Mouse (Mus musculus): ENCODE data around the gene Cul7. TPM values are rescaled to one million over a fixed set of nuclear protein-coding genes. Genes with fewer than 3 reads are reported as not detected.

Cul7 gene
- polyA plus RNA-seq, 1 experiment from 2014 or later: 26.8 TPM

GRCm38 (mm10) chr17:46690665-46691064 lies 40.5 kb downstream of the Cul7 start:
- no peak overlapping the region for H3K9ac ChIP-seq (ENCODE audit: low read length)
- no peaks in the 10 kb centered on the region for H3K9me3 ChIP-seq (ENCODE audit: control insufficient read depth, low read length)
- ATAC-seq (ENCODE audit: low FRiP score): no peak
- peaks cover 11% of the 10 kb centered on the region for H3K36me3 ChIP-seq (ENCODE audit: control insufficient read depth, insufficient read depth, low read length)
- no peak overlapping the region for H3K27ac ChIP-seq (ENCODE audit: low read depth, low read length)
- no peak for DNase-seq (ENCODE audit: low spot score, missing footprints)
- no peak overlapping the region for H3K4me3 ChIP-seq (ENCODE audit: low read depth, low read length)
- no peak overlapping the region for H3K4me2 ChIP-seq
- no peaks in the 10 kb centered on the region for H3K27me3 ChIP-seq (ENCODE audit: control insufficient read depth, insufficient read depth, low read length)
- 97% methylated on average over 12 of the region's 12 CpGs for WGBS
- H3K4me1 ChIP-seq (ENCODE audit: control insufficient read depth, insufficient read depth, low read length): no peaks in the 10 kb centered on the region

GRCm38 (mm10) chr17:46691390-46691789 lies 41.3 kb downstream of the Cul7 start:
- no peaks in the 10 kb centered on the region for H3K9me3 ChIP-seq (ENCODE audit: control insufficient read depth, low read length)
- H3K4me1 ChIP-seq (ENCODE audit: control insufficient read depth, insufficient read depth, low read length): no peaks in the 10 kb centered on the region
- no peak overlapping the region for H3K9ac ChIP-seq (ENCODE audit: low read length)
- no peaks in the 10 kb centered on the region for H3K27me3 ChIP-seq (ENCODE audit: control insufficient read depth, insufficient read depth, low read length)
- ATAC-seq (ENCODE audit: low FRiP score) (no peak), DNase-seq (ENCODE audit: low spot score, missing footprints) (no peak)
- peaks cover 4% of the 10 kb centered on the region; the same call in 1 of the 2 replicates for H3K36me3 ChIP-seq (ENCODE audit: control insufficient read depth, insufficient read depth, low read length)
- no peak overlapping the region for H3K4me3 ChIP-seq (ENCODE audit: low read depth, low read length)
- no peak overlapping the region for H3K4me2 ChIP-seq
- 91% methylated on average over 2 of the region's 2 CpGs for WGBS
- no peak overlapping the region for H3K27ac ChIP-seq (ENCODE audit: low read depth, low read length)

- Histone ChIP-seq H3K9me3 (ENCODE audit: control insufficient read depth, low read length) (no peaks in the 10 kb centered on the region), H3K4me2 (no peak overlapping the region), H3K27ac (ENCODE audit: low read depth, low read length) (no peak overlapping the region), H3K9ac (ENCODE audit: low read length) (no peak overlapping the region), H3K36me3 (ENCODE audit: control insufficient read depth, insufficient read depth, low read length) (peaks cover 3% of the 10 kb centered on the region; the same call in 1 of the 2 replicates), H3K27me3 (ENCODE audit: control insufficient read depth, insufficient read depth, low read length) (no peaks in the 10 kb centered on the region), H3K4me3 (ENCODE audit: low read depth, low read length) (no peak overlapping the region), H3K4me1 (ENCODE audit: control insufficient read depth, insufficient read depth, low read length) (no peaks in the 10 kb centered on the region)
- peak; percentile 21 for DNase-seq (ENCODE audit: low spot score, missing footprints)
- 62% methylated on average over 1 of the region's 1 CpGs for WGBS
- ATAC-seq (ENCODE audit: low FRiP score): no peak
These were observed 44.5 kb downstream of the Cul7 start for GRCm38 (mm10) chr17:46694517-46695063.

- ATAC-seq (ENCODE audit: low FRiP score): no peak
- Histone ChIP-seq H3K9ac (ENCODE audit: low read length) (no peak overlapping the region), H3K4me2 (no peak overlapping the region), H3K27me3 (ENCODE audit: control insufficient read depth, insufficient read depth, low read length) (no peaks in the 10 kb centered on the region), H3K4me3 (ENCODE audit: low read depth, low read length) (no peak overlapping the region), H3K9me3 (ENCODE audit: control insufficient read depth, low read length) (no peaks in the 10 kb centered on the region), H3K4me1 (ENCODE audit: control insufficient read depth, insufficient read depth, low read length) (peaks cover 14% of the 10 kb centered on the region), H3K36me3 (ENCODE audit: control insufficient read depth, insufficient read depth, low read length) (no peaks in the 10 kb centered on the region; the same call in 1 of the 2 replicates), H3K27ac (ENCODE audit: low read depth, low read length) (no peak overlapping the region)
- DNase-seq (ENCODE audit: low spot score, missing footprints): no peak
- 89% methylated on average over 6 of the region's 6 CpGs for WGBS
These were observed 48.4 kb downstream of the Cul7 start for GRCm38 (mm10) chr17:46698515-46698914.

- H3K27me3 ChIP-seq (ENCODE audit: control insufficient read depth, insufficient read depth, low read length): no peaks in the 10 kb centered on the region
- H3K9me3 ChIP-seq (ENCODE audit: control insufficient read depth, low read length): no peaks in the 10 kb centered on the region
- no peak overlapping the region for H3K4me3 ChIP-seq (ENCODE audit: low read depth, low read length)
- no peak for ATAC-seq (ENCODE audit: low FRiP score)
- H3K9ac ChIP-seq (ENCODE audit: low read length): no peak overlapping the region
- no peak overlapping the region for H3K4me2 ChIP-seq
- peaks cover 19% of the 10 kb centered on the region for H3K4me1 ChIP-seq (ENCODE audit: control insufficient read depth, insufficient read depth, low read length)
- WGBS: 92% methylated on average over 5 of the region's 5 CpGs
- DNase-seq (ENCODE audit: low spot score, missing footprints): no peak
- H3K36me3 ChIP-seq (ENCODE audit: control insufficient read depth, insufficient read depth, low read length): no peaks in the 10 kb centered on the region; the same call in 1 of the 2 replicates
- H3K27ac ChIP-seq (ENCODE audit: low read depth, low read length): no peak overlapping the region
These were observed 49.1 kb downstream of the Cul7 start for GRCm38 (mm10) chr17:46699245-46699644.

- Histone ChIP-seq H3K36me3 (ENCODE audit: control insufficient read depth, insufficient read depth, low read length) (no peaks in the 10 kb centered on the region; the same call in 1 of the 2 replicates), H3K27ac (ENCODE audit: low read depth, low read length) (no peak overlapping the region), H3K4me3 (ENCODE audit: low read depth, low read length) (no peak overlapping the region), H3K9ac (ENCODE audit: low read length) (no peak overlapping the region), H3K9me3 (ENCODE audit: control insufficient read depth, low read length) (no peaks in the 10 kb centered on the region), H3K4me1 (ENCODE audit: control insufficient read depth, insufficient read depth, low read length) (peaks cover 19% of the 10 kb centered on the region), H3K27me3 (ENCODE audit: control insufficient read depth, insufficient read depth, low read length) (no peaks in the 10 kb centered on the region), H3K4me2 (no peak overlapping the region)
- peak; percentile 21 for DNase-seq (ENCODE audit: low spot score, missing footprints)
- no peak for ATAC-seq (ENCODE audit: low FRiP score)
- 82% methylated on average over 3 of the region's 3 CpGs for WGBS
These were observed 49.8 kb downstream of the Cul7 start for GRCm38 (mm10) chr17:46699912-46700311.

DNA sequence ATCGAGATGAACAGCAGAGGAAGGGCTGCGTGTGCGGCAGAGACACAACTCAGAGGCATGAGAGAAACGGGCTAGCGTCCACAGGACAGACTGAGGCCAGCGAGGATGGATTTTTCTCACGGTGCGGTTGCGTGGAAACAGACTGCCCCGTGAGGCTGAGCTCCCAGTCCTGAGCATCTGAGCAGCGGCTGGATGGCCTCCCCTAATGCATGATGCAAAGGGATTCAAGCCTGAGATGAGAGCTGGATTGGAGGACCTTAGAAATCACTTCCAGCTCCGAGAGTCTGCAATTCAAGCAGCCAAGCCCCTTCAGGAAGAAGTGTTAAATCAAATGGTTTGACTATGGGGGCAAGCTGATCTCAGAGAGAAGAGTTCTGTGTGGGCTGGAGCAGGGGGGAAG lies 51.4 kb downstream of the Cul7 start:
- no peak for ATAC-seq (ENCODE audit: low FRiP score)
- no peak overlapping the region for H3K4me3 ChIP-seq (ENCODE audit: low read depth, low read length)
- peaks cover 19% of the 10 kb centered on the region for H3K4me1 ChIP-seq (ENCODE audit: control insufficient read depth, insufficient read depth, low read length)
- H3K9ac ChIP-seq (ENCODE audit: low read length): no peak overlapping the region
- H3K9me3 ChIP-seq (ENCODE audit: control insufficient read depth, low read length): no peaks in the 10 kb centered on the region
- DNase-seq (ENCODE audit: low spot score, missing footprints): peak; percentile 60
- WGBS: 81% methylated on average over 12 of the region's 12 CpGs
- H3K27ac ChIP-seq (ENCODE audit: low read depth, low read length): no peak overlapping the region
- no peaks in the 10 kb centered on the region; the same call in 1 of the 2 replicates for H3K36me3 ChIP-seq (ENCODE audit: control insufficient read depth, insufficient read depth, low read length)
- H3K27me3 ChIP-seq (ENCODE audit: control insufficient read depth, insufficient read depth, low read length): no peaks in the 10 kb centered on the region; the same call in 1 of the 2 replicates
- H3K4me2 ChIP-seq: no peak overlapping the region

- no peak overlapping the region for H3K27ac ChIP-seq (ENCODE audit: low read depth, low read length)
- DNase-seq (ENCODE audit: low spot score, missing footprints): peak; percentile 62
- no peaks in the 10 kb centered on the region; the same call in 1 of the 2 replicates for H3K27me3 ChIP-seq (ENCODE audit: control insufficient read depth, insufficient read depth, low read length)
- H3K4me1 ChIP-seq (ENCODE audit: control insufficient read depth, insufficient read depth, low read length): peaks cover 19% of the 10 kb centered on the region
- H3K36me3 ChIP-seq (ENCODE audit: control insufficient read depth, insufficient read depth, low read length): no peaks in the 10 kb centered on the region; the same call in 1 of the 2 replicates
- H3K4me2 ChIP-seq: no peak overlapping the region
- no peak for ATAC-seq (ENCODE audit: low FRiP score)
- WGBS: 86% methylated on average over 12 of the region's 12 CpGs
- H3K9me3 ChIP-seq (ENCODE audit: control insufficient read depth, low read length): no peaks in the 10 kb centered on the region
- H3K9ac ChIP-seq (ENCODE audit: low read length): no peak overlapping the region
- H3K4me3 ChIP-seq (ENCODE audit: low read depth, low read length): no peak overlapping the region
These were observed 52.0 kb downstream of the Cul7 start for GRCm38 (mm10) chr17:46702100-46702499.

DNA sequence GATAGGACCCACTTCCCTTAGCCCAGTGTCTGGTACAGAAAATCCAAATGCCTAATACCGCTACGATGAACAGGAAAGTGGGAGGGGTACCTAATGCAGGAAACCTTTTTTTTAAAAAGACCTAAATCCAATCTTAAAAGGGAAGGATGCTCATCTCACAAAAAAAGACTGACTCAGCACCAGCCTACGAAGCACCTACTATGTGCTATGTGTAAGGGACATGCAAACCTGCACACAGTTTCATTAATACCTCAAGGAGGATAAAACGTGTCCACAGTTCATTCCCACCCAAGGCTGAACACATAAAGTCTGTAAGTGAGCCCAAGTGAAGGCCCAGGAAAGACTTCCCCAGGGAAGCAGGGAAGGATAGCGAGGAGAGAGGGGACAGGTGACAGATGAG lies 52.4 kb downstream of the Cul7 start:
- 88% methylated on average over 5 of the region's 5 CpGs for WGBS
- ATAC-seq (ENCODE audit: low FRiP score): no peak
- no peak overlapping the region; the same call in 1 of the 2 replicates for H3K4me2 ChIP-seq
- H3K4me1 ChIP-seq (ENCODE audit: control insufficient read depth, insufficient read depth, low read length): peaks cover 19% of the 10 kb centered on the region
- H3K36me3 ChIP-seq (ENCODE audit: control insufficient read depth, insufficient read depth, low read length): no peaks in the 10 kb centered on the region; the same call in 1 of the 2 replicates
- no peak overlapping the region for H3K27ac ChIP-seq (ENCODE audit: low read depth, low read length)
- H3K9ac ChIP-seq (ENCODE audit: low read length): peak overlapping the region; percentile 50
- no peak overlapping the region for H3K4me3 ChIP-seq (ENCODE audit: low read depth, low read length)
- DNase-seq (ENCODE audit: low spot score, missing footprints): peak; percentile 72
- no peaks in the 10 kb centered on the region; the same call in 1 of the 2 replicates for H3K27me3 ChIP-seq (ENCODE audit: control insufficient read depth, insufficient read depth, low read length)
- H3K9me3 ChIP-seq (ENCODE audit: control insufficient read depth, low read length): no peaks in the 10 kb centered on the region

Measured in midbrain, embryonic 11.5 days (tissue).